Mouse (Mus musculus): ENCODE data around the gene Pcp4.

DNA sequence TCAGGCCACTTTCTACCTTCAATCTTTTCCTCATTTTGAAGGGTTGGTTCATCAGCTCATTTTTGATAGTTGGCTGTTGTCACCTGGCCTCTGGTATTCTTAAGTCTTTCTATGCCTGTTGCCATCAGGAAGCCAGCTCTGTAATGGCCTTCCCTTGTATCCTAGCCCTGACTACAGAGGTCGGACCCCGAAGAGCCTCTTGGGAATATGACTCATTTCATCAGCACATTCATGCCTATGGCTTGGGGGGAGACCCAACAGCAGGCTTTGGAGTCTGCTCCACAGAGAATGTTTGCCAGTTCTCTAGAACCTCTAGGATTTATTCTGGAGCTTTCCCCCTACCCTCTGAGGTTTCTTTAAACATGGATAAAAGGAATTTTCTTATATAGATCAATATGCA is 8.1 kb upstream of the Pcp4 start:
- TF ChIP-seq CTCF (IDR thresholded peaks at IDR 0.05; ENCODE audit: low read depth, low read length) (no peak), POLR2A (IDR thresholded peaks at IDR 0.05; ENCODE audit: extremely low read depth, insufficient read depth, low read length) (no peak)

Data from liver, adult 2 months (tissue).